Mouse (Mus musculus): ENCODE measurements at regions not wholly inside any gene's neighbourhood (a gene's known extent, or its start where the extent isn't known, plus 50 kb on each side); places are given as distances from the start of the nearest gene placed in this dataset.

DNA sequence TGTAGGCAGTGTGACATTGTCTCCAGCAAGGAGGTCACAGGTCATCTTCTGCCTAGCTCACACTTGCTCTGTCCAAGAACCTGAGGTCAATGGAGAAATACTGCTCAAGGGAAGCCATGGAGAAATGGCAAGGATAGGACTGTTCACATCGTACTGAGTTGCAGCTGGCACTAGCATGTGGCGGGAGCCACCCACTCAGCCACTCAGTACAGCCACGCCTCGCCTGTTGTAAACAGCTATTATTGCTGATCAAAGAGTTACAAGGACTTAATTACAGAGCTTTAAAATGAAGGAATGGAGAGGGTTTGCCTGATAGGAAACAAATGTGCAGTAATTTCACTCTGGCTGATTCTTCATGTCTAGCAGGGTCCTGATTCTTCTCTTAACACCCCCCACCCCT, 64.8 kb downstream of the Dll1 start:
- intact Hi-C loops (cut with DNase I), result no loop called here
- no peak for DNase-seq

GRCm38 (mm10) chr17:15310465-15310864, 66.2 kb downstream of the Dll1 start:
- intact Hi-C loops (cut with DNase I), result no loop called here
- no peak for DNase-seq

GRCm38 (mm10) chr17:15302110-15302509, 74.6 kb downstream of the Dll1 start:
- DNase-seq, result no peak
- intact Hi-C loops (cut with DNase I), result no loop called here

- intact Hi-C loops (cut with DNase I), result no loop called here
- no peak for DNase-seq
Observed at GRCm38 (mm10) chr17:15299743-15300371, 76.8 kb downstream of the Dll1 start.

- DNase-seq, result no peak
- intact Hi-C loops (cut with DNase I), result no loop called here
Observed at GRCm38 (mm10) chr17:15294165-15294585, 82.5 kb downstream of the Dll1 start.

GRCm38 (mm10) chr17:15292490-15293070, 84.1 kb downstream of the Dll1 start:
- no peak for DNase-seq
- intact Hi-C loops (cut with DNase I), result no loop called here

DNA sequence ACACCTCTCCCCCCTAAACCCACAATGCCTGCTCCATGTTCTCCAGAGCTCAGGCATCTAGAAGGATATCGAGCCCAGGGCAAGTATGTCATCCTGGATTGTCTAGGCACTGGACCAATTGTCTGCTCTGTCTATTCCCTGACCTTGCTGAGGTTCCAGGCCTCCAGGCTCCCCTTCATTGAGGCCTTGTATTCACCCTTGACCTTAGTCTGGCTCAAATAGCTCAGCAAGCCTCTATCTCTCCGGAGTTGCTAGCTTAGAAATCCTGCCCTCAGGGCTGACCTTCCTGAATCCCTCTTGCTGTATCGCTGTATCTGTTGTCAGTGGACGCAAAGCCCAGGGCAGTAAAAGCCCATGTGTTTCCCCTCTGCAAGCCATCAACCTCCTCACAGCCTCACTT, 85.0 kb downstream of the Dll1 start:
- no peak for DNase-seq
- intact Hi-C loops (cut with DNase I), result no loop called here

GRCm38 (mm10) chr17:15290326-15290725, 86.3 kb downstream of the Dll1 start:
- no peak for DNase-seq
- intact Hi-C loops (cut with DNase I), result no loop called here

DNA sequence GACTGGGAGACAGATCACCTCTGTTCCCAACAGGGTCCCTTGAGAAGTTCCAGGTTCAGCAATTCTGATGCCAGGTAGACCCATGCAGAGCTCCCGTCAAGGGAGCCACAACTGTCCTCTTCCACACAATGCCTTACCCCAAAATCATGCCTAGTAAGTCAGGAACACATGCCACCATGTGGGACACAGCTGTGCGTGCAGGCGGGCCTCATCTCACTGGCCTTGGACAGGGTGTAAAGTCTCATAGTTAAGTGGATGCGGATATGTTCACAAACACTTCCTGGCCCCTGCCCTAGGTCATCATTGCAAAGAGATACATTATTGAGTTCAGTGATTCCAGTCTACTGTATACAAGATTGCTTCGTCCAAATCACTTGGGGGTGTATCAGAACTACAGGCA, 87.6 kb downstream of the Dll1 start:
- intact Hi-C loops (cut with DNase I), result loop anchor here (5.0 kb wide), 1 partner anchor 83 kb away; no protein-coding TSS in a partner anchor
- DNase-seq, result no peak

GRCm38 (mm10) chr17:15288640-15289039, 88.0 kb downstream of the Dll1 start:
- intact Hi-C loops (cut with DNase I), result loop anchor here (5.0 kb wide), 1 partner anchor 84 kb away; no protein-coding TSS in a partner anchor
- no peak for DNase-seq

- intact Hi-C loops (cut with DNase I), result loop anchor here (5.0 kb wide), 1 partner anchor 86 kb away; no protein-coding TSS in a partner anchor
Observed at GRCm38 (mm10) chr17:15286596-15286995, 90.1 kb downstream of the Dll1 start.

DNA sequence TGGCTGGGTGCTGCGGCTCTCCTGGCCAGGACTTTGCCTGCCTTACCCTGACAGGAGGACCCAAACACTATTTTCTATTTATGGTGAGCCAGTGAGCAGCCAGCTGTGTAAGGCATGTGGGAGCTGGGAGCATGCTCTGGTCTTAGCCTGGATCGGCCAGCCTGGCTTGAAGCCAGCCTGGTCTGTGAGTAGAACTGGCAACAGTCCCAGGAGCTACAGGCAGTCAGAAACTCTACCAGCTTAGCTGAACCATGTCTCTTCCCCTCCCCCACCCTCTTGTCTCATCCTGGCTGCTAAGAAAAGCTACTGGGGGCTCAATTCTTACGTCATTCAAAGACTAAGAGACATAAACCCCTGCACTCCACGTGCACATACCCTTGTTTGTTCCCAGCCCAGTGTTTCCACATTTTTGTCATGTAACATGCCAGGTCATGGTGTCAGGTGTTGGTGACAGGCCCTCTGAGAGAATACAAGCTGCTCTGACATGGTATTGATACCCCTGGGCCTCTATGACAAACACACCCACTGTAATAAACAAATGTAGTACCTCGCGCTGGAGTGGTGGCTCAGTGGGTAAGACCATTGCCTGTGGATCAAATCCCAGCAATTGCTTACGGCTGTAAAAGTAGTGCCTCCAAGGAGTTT, 91.2 kb downstream of the Dll1 start:
- DNase-seq, result peak; percentile 35 to 56
- intact Hi-C loops (cut with DNase I), result loop anchor here (5.0 kb wide), 1 partner anchor 87 kb away; no protein-coding TSS in a partner anchor

More at GRCm38 (mm10) chr17:15286596-15286995, 90.1 kb downstream of the Dll1 start:
- DNase-seq, result no peak

GRCm38 (mm10) chr17:15269905-15270304, 106.8 kb downstream of the Dll1 start:
- no peak for DNase-seq
- intact Hi-C loops (cut with DNase I), result no loop called here

DNA sequence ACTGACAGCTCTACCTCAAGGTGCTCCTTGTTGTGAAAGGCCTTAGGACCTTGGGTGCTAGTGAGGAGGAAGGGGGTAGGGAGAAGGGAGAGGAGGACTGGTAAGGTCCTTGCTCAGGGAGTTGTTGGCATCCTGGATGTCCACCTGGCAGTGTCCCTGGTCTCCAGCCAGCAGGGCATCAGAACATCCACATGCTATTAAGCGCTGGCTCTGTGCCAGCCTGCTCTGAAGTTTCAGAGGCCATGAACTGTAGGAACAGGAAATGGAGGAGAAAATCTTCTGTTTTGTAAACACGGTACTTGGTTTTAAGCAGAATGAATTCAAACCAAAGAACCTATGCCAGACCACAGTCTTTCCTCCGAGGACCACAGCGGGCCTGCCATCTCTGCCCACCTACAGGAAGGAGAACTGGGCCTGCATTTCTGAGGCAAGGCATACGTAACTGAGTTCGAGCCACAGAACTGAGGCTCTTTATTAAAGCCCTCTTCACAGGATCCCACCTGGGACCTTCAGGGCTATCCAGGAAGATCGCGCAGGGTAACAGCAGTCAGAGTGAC, 107.5 kb downstream of the Dll1 start:
- DNase-seq, result peak in 1 of 2 experiments; percentile 26
- intact Hi-C loops (cut with DNase I), result no loop called here

DNA sequence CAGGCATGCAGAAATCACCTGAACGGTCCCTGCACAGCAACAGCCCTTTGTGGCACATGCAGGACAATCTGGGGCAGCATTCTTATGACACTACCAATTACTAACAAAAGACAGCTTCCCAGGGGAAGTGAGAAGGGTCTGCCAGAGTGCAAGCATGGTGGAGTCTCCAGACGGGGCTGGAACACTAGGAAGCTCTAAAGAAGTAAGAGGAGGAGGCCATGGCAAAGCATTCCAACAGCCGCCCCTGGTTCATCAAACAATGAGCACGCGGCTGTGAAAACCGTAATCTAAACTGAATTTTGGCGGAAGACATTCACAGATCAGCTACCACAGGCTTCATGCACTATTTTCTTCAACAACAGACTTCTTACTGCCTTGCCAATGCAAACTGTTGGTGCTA, 109.0 kb downstream of the Dll1 start:
- DNase-seq, result no peak
- intact Hi-C loops (cut with DNase I), result no loop called here

DNA sequence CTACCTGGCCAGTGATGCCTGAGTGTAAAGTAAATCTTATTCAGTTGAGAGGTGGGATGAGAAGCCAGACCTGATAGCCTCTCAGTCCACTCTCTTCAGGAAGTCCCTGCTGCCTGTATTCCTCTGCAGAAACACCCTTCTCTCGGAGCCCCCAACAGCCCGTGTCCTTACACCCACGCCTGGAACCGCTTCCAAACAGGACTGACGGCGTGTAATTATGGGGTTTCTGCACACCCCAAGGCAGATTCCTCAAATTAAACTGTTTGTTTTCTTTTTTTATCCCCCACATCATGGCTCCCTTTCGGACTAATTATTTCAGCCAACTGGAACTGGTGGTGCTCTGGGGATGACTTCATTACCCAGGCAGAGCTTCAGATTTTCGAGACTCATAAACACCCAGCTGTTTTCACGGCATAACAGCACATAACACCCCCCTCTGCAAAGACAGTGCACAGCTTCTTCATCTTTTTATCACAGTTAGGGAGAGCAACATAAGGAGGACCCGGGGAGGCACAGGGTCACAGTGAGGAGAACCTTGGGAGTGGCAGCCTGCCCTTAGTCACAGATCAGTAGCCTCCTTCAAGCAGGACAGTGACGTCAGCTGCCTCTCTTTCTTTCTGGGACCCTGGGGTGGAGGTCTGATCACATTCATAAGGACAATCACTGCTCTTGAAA, 117.1 kb downstream of the Dll1 start:
- intact Hi-C loops (cut with DNase I), result no loop called here
- no peak for DNase-seq

- DNase-seq, result no peak
- intact Hi-C loops (cut with DNase I), result no loop called here
Observed at GRCm38 (mm10) chr17:15255874-15256273, 120.8 kb downstream of the Dll1 start.

- intact Hi-C loops (cut with DNase I), result no loop called here
- no peak for DNase-seq
Observed at GRCm38 (mm10) chr17:15253785-15254184, 122.9 kb downstream of the Dll1 start.

DNA sequence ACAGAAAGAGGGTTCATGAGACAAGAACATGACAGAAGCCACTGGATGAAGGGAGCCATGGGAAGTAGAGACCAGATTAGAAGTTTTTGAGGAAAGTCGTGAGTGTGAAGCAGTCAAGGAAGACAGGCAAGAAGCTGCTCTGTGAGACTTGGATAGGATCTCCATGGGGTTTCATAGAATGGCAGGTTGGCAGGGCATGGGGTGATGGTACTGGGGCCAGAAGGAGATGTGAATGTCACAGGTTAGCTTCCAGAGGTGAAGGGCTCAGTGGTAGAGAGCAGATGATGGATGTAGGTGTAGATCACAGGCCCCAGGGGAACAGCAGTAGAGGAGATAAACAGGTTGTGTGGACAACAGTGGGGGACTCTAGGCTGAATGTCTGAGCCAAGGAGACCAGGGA, 123.4 kb downstream of the Dll1 start:
- intact Hi-C loops (cut with DNase I), result no loop called here
- DNase-seq, result no peak

- intact Hi-C loops (cut with DNase I), result no loop called here
- DNase-seq, result no peak
Observed at GRCm38 (mm10) chr17:15252187-15252586, 124.5 kb downstream of the Dll1 start.

DNA sequence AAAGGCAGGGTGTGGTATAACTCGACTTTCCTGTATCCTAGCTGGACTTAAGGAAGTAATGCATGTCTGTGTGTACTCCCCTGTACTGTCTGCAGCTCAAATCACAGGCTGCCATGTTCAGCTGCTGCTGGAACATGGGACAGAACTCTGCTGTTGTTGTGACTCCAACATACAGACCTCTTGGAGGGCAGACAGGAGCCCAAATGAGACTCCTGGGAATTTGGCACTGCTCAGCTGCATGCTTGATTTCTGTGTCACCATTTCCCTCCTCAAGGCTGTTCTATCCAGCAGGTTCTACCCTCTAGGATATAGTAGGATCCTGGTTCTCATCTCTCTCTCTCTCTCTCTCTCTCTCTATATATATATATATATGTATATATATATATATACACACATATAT, 125.0 kb downstream of the Dll1 start:
- no peak for DNase-seq
- intact Hi-C loops (cut with DNase I), result no loop called here

All from gastrocnemius, postnatal 36 days (tissue).